Mouse (Mus musculus) cerebral cortex, adult 2 months (tissue): ENCODE results near the gene Rbm6.

Source experiments
- WGBS: fragments of 180-500 bp; shearing (Covaris S2); methylation state at CpG from one replicate; pipeline ENCODE4 v1.1.7; 2018; 5-methylcytosine and 5-hydroxymethylcytosine counted together

The Rbm6 gene

DNA sequence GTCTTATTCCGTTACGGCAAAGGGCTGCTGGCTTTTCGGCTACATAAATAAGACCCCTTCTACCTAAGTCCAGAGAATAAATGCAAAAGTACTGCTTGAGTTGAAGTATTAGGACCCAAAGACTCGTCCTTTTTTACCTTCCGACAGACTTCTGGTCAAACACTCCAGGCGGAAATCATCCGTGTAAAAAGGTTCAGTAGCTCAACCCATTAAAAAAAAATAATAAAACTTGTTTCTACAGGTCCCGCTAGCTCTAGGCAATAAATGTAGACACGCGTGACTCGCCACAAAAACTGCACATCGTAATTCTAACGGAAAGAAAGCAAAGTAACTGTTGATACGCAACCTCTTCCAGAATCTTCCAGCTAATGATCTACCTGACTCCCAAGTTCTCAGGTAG is at the start of gene Rbm6:
TSS of gene Rbm6 (minus strand) at position 101 of the 400 bp plus-strand sequence.
- 8% methylated on average over 14 of the region's 14 CpGs for WGBS

DNA sequence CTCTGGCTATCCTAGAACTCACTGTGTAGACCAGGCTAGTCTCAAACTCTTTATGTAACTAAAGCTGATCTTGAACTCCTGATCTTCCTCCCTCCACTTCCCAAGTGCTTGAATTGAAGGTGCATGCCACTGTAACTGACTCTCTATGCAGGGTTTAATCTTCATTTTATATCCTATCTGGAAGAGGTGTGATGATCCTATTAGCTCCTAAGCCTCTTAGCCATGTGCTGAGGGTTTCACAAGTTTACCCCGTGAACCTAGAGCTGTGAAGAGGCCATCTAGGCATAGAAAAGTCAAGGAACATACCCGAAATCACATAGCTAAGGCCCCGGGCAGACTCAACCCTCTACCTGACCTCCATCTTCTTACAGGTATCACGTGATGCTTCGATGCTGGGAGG is 46.4 kb upstream of the Rbm6 start:
- WGBS = 86% methylated on average over 5 of the region's 5 CpGs

DNA sequence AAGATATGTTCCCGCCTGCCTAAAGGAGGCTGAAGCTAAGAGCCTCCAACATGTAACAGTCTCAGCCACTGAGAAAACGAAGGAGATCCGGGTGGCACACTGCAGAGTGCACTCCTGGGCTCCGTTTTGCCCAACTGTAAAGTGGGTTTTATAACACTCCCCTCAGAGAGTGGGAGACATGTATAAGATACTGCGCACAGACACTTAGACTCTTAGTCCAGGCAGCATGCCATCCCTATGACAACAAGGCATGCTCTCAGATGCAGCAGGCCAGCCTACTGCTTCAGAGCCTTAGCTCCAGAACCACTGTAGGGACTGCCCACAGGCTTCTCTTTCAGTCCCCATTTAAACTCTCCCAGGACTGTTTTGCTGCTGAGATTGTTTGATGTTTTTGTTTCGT is 45.8 kb upstream of the Rbm6 start:
- WGBS = 60% methylated on average over 6 of the region's 6 CpGs

DNA sequence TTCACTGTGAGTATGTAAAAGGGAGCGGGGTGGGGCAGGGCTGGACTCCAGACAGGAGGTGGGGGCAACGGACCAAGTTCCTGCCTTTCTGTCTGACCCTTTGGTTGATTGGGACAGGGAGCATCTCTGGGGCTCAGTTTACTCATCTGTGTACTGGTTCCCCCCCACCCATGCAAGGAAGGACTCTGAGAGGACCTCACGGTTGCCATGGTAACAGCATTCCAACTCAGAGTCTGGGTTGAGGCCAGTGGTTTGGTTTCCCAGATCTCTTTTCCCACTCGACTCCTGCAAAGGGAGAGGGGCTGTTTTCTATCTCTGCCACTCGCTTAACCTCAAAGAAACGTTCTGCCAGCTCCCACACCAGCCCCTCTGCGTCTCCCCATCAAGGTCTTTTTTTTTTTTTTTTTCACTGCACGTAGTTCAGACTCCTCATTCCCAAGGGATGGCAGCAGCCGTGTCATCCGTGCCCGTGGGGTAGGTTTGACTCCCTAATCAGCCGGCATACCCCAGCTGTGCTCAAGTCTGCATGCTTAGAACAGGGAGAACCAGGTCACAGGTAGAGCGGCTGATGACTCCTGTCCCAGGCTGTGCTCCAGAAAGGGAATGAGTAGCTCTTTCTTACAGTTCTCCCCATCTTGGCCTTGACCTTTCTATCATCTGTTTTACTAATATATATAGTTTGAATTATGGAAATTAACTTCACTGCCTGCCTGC is 45.0 kb upstream of the Rbm6 start:
- 31% methylated on average over 13 of the region's 13 CpGs for WGBS

DNA sequence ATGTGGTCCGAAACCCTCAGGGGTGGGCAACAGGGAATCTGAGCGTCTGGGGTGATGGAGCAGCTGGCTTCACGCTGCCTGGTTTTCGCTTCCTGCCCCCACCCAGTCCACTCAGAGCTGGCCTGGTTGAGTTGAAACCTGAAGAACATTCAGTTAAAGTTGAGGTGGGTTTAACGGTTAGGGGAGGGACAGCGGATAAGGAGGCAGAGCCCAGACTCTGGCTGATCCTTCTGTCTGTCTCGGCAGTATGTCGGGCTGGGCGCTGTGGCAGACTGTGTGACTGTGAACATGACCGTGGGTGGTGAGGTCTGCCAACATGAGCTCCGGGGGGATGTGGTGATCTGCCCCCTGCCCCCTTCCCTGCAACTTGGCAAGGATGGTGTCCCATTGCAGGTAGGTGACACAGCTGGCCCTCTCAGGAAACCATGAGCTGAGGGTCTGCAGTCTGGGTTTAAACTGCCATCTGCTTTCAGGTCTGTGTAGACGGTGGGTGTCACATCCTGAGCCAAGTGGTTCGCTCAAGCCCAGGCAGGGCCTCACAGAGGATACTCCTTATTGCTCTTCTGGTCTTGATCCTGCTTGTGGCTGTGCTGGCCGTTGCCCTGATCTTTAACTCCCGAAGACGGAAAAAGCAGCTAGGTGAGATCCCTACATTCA is 41.9 kb upstream of the Rbm6 start:
- WGBS = 82% methylated on average over 16 of the region's 16 CpGs

DNA sequence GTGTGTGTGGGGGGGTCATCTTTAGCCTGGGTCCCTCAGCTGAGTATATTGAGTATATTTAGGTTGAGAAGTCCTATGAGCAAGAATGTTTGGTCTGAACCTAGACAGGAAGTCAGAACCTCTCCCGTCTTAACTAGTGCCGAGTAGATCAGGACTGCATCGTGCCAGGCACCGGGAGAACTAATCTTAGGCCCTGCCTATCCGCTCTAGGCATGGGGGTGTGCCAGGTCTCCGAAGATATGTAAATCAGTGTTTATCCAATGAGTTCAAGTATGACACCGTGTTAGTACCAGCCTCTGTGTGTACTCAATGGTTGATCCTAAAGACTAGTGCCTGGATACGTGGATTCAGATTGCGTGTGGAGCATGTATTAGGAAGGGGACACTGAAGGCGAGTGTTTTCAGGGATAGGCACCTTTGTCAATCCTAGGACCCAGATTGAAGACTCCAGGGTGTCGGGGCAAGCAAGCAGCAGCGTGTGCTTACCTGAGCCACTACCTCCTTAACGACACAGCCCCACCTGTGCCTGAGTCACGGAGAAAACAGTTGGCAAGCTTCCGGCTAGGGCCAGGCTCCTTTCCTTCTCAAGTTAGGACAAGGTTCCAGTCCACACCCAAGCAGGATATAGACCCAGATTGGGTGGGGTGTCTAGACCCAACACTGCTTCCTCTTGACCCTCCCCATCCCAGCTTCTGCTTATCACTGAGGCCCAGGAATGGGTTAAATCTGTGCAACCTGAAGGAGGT is 37.2 kb upstream of the Rbm6 start:
- WGBS = 81% methylated on average over 15 of the region's 15 CpGs

DNA sequence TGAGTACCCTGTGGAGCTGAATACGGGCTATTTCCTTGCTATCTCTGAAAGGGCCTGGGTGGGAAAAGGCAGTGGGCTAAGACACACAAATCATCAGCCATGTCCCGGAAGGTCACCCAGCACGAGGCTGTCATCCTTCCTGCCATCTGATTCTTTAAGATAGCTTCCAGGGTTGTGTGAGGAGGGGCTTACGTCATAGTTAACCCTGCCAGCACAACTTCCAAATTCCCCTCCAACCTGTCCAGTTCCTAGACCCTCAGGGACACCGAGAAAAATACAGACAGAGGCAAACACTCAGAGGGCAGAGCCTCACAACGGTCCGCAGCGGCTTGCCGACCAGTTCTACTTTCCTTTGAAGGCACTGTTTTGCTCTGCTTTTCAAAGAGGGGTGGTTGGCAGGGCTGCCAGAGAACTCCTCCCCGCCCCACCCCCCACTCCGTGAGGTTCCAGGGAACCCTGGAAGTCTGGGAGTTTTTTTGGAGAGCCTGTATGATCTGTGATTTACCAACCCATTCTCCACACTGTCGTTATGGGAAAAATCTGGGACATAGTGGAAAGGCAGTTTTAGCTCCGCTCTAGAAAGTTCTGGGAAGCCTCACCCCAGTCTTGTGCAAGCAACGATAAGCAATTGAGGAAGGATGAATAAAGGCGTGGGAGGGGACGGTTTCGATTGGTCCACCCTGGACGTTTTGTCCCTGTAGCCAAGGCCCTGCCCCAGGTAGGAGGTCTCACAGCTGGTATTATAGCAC is 35.5 kb upstream of the Rbm6 start:
- 40% methylated on average over 18 of the region's 18 CpGs for WGBS

DNA sequence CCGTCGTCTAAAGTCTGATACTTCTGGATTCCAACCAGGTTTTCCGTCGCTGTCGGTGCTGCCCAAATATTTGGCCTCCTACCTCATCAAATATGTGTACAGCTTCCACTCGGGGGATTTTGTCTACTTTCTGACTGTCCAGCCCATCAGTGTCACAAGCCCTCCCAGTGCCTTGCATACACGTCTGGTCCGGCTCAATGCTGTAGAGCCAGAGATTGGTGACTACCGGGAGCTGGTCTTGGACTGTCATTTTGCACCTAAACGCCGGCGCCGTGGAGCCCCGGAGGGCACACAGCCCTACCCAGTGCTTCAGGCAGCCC is 34.7 kb upstream of the Rbm6 start:
- WGBS = 81% methylated on average over 14 of the region's 14 CpGs

DNA sequence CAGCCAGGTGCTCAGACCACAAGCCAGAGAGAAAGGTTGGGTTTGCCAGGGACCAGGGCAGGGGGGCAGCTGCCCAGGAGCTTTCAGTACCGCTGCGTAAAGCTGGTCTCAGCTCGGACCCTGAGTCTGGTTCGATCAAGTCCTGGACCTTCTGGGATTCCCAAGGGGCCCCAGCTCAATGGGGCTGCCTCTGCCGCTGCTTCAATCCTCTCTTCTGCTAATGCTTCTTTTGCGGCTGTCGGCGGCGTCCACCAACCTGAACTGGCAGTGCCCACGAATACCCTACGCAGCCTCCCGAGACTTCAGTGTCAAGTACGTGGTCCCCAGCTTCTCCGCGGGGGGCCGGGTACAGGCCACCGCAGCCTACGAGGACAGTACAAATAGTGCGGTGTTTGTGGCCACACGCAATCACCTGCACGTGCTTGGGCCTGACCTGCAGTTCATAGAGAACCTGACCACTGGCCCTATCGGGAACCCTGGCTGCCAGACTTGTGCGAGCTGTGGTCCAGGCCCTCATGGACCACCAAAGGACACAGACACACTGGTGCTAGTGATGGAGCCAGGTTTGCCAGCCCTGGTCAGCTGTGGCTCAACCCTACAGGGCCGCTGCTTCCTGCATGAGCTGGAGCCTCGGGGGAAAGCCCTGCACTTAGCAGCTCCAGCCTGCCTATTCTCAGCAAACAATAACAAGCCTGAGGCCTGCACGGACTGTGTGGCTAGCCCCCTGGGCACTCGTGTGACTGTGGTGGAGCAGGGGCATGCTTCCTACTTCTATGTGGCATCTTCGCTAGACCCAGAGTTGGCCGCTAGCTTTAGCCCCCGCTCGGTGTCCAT is 34.1 kb upstream of the Rbm6 start:
- WGBS = 72% methylated on average over 31 of the region's 31 CpGs

DNA sequence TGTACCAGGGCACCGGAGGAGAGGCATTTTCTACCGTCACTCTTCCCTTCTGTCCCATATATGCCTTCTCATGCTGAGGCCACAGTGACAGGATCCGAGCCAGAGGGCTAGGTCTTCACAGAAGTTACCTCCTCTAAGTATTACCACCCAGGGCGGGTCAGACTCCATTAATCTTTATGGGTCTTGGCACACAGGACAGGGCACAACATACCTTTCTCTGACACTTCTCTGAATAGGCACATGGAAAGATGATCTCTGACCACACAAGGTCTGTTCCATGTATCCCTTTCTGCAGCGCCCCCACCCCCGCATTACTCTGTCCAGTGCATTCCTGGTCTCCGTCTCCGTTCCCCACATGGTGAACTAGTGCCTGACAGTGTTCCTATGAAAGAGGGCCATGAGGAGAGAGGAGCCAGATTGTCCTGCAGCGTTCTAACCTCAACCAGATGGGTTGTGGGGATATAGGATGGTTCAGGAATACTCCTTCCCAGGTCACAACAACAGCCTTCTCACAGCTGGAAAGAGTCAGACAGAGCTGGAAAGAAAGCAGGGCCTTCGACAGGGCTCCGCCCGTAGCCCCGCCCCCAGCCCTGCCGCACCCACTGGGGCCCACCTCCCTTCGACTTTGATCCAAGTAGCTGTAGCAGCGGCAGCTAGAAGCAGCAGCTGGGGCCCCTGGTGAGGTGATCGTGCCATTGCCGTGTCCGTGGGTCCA is 33.4 kb upstream of the Rbm6 start, which contains the start of gene Mst1r:
TSS of gene Mst1r (plus strand) at position 622 of the 715 bp plus-strand sequence.
- WGBS = 38% methylated on average over 19 of the region's 19 CpGs

DNA sequence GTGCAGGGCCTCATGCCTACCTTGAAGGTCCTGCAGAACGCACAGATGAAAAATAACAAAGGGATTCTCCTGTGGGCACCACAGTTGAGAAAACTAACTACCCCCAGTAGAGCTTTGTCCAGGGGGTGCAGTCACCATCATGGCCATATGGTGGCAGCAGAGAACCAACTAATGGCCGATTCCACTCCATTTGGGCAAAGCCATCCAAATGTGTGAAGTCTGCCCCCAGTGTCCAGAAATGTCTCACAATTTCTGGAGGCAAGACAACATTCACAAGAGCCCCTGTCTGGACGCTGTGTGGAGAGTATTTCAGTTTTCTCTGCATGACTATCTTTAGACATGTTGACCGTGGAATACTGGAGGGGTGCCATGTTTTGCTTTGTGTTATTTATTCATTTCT is 31.7 kb upstream of the Rbm6 start:
- WGBS = 4% methylated on average over 4 of the region's 4 CpGs

DNA sequence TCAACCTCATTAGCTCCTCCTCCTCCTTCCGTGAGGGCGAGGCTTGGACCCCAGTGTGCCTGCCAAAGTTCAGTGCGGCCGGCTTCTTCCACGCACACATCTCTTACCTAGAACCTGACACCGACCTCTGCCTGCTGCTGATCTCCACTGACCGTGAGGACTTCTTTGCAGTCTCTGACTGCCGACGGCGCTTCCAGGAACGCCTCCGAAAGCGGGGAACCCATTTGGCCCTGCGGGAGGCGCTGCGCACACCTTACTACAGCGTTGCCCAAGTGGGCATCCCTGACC is 28.5 kb upstream of the Rbm6 start:
- WGBS = 44% methylated on average over 17 of the region's 17 CpGs

DNA sequence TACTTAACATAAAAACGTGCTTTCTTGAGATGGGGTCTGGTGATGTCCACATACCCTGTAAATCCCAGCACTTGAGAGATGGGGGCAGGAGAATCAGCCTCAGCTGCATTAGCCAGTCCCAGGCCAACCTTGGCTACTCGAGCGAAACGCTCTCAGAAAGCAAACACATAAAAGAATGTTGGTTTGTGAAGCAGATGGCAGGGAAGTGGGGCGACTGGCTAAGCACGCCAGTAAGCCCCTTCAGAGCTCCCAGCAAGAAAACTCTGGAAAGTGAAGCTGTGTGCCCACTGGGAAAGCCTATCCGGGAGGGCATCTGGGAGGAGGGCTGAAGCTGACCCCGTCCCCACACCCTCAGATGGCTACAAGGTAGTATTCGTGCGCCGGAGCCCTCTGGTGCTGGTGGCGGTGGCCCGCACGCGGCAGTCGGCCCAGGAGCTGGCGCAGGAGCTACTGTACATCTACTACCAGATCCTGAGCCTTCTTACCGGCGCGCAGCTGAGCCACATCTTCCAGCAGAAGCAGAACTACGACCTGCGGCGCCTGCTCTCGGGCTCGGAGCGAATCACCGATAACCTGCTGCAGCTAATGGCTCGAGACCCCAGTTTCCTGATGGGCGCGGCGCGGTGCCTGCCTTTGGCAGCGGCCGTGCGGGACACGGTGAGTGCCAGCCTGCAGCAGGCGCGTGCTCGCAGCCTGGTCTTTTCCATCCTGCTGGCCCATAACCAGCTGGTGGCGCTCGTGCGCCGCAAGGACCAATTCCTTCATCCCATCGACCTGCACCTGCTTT is 28.0 kb upstream of the Rbm6 start:
- WGBS = 34% methylated on average over 44 of the region's 44 CpGs

DNA sequence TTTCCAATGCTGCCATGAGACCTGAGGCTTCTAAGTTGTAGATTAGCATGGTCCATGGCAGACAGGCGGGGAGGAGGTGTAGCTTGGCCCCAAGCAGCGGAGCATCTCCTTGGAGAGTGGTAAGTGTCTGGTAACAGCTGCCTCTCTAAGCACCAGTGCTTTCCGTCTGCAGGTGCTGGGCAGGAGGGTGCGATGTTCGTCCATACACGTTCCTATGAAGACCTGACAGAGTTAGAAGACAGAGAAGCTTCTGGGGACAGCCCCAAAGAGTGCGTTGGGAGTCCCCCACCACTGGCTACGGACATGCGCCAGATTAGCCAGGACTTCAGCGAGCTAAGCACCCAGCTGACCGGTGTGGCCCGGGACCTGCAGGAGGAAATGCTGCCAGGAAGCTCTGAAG is 26.8 kb upstream of the Rbm6 start:
- 82% methylated on average over 12 of the region's 12 CpGs for WGBS

DNA sequence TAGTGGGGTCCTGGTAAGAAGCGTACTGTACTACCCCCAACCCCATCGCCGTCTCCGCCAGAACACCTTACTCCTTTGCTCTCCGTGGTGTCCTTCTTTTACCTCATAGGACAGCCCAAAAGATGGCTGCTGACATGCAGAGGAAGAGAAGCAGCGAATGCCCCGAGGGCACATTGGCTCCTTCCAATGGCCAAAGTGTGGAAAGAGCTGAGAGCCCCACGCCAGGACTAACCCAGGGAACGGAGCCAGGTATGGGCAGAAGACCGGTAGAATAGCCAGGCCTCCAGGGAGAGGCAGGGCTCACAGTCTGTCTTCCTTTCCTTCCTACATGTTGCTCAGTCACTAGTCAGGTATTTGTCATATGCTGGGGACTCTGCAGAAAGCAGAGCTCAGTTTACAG is 25.5 kb upstream of the Rbm6 start:
- 87% methylated on average over 10 of the region's 10 CpGs for WGBS

DNA sequence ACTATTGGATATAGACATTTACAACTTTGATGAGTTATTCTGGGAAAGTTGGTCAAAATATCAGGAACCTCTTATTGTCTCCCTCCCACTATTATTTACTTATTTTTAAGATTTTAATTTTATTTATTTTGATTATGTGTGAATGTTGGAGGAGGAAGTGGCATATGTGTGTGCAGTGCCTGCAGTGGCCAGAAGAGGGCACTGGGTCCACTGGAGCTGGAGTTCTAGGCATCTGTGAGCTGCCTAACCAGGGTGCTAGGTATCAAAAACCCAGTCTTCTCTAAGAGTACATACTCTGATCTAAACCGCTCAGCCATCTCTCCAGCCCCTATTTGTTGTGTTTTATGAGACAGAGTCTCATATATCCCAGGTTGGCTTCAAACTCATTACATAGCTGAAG is 18.0 kb upstream of the Rbm6 start:
- 100% methylated on average over 1 of the region's 1 CpGs for WGBS

DNA sequence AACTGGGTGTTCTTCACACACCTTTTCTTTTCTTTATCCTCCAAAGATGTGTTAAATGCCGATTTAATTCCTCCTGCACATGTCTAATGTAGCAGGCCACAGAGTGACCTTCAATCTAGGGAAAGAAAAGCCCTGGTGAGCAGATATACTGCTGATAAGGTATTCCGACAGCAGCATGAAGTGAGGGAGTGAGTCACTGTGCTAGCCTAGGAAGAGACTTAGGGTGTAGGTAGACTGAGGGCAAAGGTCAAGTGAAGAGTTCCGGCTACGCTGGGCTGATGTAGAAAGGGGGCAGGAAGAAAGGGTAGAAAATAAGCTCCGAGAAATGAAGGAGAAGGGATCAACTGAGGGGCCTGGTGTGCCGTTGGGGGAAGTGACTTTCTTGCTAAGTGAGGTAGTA is 17.2 kb upstream of the Rbm6 start:
- 93% methylated on average over 6 of the region's 6 CpGs for WGBS

DNA sequence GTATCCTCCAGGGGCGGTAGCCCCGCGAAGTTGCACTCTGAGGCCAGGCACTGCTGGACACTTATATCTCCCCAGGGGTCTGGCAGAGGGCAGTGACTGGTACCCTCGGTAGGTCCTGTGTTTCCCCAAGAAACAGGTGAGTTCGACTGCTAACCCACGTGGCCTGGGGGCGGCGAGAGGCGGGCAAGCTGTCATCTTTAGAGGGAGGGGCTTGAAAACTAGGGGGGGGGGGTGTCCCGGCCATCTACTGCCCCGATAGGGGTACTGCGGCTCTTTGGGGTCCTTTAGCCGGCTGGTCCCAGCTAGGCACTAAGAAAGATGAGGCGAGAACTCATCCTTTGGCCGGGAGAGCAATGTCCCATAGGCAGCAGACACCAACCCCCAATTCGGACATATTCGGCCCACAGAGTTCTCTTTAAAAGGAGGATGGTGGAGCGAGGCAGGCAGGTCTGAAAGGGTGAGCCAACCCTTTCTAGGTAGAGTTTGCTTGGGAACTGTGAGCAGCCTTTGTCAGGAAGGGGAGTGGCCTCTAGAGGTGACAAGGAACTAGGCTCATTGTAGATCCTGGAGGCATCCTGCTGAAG is 15.3 kb upstream of the Rbm6 start:
- under 1% methylated on average over 18 of the region's 18 CpGs for WGBS

DNA sequence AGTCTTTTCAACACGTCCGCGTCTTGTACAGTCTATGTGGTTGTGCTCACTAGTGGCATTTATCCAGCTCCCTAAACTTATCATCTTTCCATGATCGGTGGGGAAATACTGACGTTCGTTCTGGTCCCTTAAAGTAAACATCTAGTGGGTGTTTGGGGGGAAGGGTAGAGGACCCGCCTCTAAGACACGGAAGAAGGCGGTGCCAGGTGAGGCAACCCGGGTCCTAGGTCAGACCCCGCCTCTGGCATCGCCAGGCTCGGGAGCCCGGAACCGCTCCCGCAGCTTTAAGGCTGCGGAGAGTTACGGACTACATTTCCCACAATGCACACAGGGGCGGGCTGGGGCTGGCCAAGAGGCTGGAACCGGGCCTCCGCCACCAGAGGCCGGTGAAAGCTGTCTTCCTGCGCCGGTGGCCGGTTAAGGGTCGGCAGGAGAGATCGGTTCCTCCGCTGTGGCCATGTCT is 14.8 kb upstream of the Rbm6 start, which contains the start of gene Mon1a:
TSS of gene Mon1a (plus strand) at position 348 of the 463 bp plus-strand sequence.
- WGBS = under 1% methylated on average over 28 of the region's 28 CpGs

DNA sequence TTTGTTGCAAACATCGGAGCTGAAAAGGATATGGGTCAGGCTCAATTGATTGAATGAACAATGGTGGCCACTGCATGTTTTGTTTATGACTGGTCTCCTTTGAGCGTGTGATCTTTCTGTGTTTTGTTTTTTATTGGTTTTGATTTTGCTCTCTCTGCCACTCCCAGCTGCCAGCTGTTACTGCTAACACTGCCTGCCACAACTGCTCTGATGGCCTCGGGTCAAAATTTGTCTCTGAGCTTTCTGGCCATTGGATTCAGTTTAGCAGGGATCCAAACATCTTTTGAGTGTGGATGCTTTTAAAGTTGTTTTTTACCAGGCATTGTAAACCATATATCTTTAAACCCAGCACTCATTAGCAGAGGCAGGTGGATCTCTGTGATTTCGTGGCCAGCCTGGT is 7.4 kb upstream of the Rbm6 start:
- whole genome bisulfite sequencing = 65% methylated on average over 4 of the region's 4 CpGs
